Mouse (Mus musculus): ENCODE measurements around the gene Golph3. TPM values are rescaled to one million over a fixed set of nuclear protein-coding genes. Genes with fewer than 3 reads are reported as not detected.

The Golph3 gene
- polyA plus RNA-seq, 2 experiments, result 99.9 to 112 TPM

GRCm38 (mm10) chr15:12298231-12298737 is 23.0 kb upstream of the Golph3 start:
- ATAC-seq (ENCODE audit: low FRiP score, low read depth) (no peak), DNase-seq (ENCODE audit: low spot score) (no peak)
- no peak for TF ChIP-seq POLR2A (IDR thresholded peaks at IDR 0.05; ENCODE audit: borderline replicate concordance, extremely low read depth, insufficient read depth, insufficient read length)
- 83% methylated on average over 7 of the region's 7 CpGs for WGBS
- no peak overlapping the region for H3K9ac ChIP-seq (ENCODE audit: low read depth, low read length, severe bottlenecking)
- no peak overlapping the region for H3K4me3 ChIP-seq (replicated peaks; ENCODE audit: low read length)
- no peaks in the 10 kb centered on the region for H3K9me3 ChIP-seq (ENCODE audit: control insufficient read depth, low read length)
- H3K4me1 ChIP-seq (ENCODE audit: control insufficient read depth, insufficient read depth, low read length), result no peaks in the 10 kb centered on the region
- no peak overlapping the region for H3K4me2 ChIP-seq (replicated peaks; ENCODE audit: low read depth, low read length, severe bottlenecking)
- H3K27me3 ChIP-seq (ENCODE audit: control insufficient read depth, insufficient read depth, low read length), result no peaks in the 10 kb centered on the region
- H3K36me3 ChIP-seq (ENCODE audit: control insufficient read depth, insufficient read depth, low read length), result no peaks in the 10 kb centered on the region
- no peak overlapping the region for H3K27ac ChIP-seq (replicated peaks; ENCODE audit: low read depth, low read length)

GRCm38 (mm10) chr15:12301771-12302170 is 19.5 kb upstream of the Golph3 start:
- Histone ChIP-seq H3K9ac (ENCODE audit: low read depth, low read length, severe bottlenecking) (no peak overlapping the region), H3K27ac (replicated peaks; ENCODE audit: low read depth, low read length) (no peak overlapping the region), H3K36me3 (ENCODE audit: control insufficient read depth, insufficient read depth, low read length) (no peaks in the 10 kb centered on the region), H3K4me2 (replicated peaks; ENCODE audit: low read depth, low read length, severe bottlenecking) (no peak overlapping the region), H3K9me3 (ENCODE audit: control insufficient read depth, low read length) (no peaks in the 10 kb centered on the region), H3K4me1 (ENCODE audit: control insufficient read depth, insufficient read depth, low read length) (no peaks in the 10 kb centered on the region), H3K27me3 (ENCODE audit: control insufficient read depth, insufficient read depth, low read length) (no peaks in the 10 kb centered on the region), H3K4me3 (replicated peaks; ENCODE audit: low read length) (no peak overlapping the region)
- no peak for TF ChIP-seq POLR2A (IDR thresholded peaks at IDR 0.05; ENCODE audit: borderline replicate concordance, extremely low read depth, insufficient read depth, insufficient read length)
- ATAC-seq (ENCODE audit: low FRiP score, low read depth) (no peak), DNase-seq (ENCODE audit: low spot score) (no peak)
- WGBS, result 76% methylated on average over 4 of the region's 6 CpGs

DNA sequence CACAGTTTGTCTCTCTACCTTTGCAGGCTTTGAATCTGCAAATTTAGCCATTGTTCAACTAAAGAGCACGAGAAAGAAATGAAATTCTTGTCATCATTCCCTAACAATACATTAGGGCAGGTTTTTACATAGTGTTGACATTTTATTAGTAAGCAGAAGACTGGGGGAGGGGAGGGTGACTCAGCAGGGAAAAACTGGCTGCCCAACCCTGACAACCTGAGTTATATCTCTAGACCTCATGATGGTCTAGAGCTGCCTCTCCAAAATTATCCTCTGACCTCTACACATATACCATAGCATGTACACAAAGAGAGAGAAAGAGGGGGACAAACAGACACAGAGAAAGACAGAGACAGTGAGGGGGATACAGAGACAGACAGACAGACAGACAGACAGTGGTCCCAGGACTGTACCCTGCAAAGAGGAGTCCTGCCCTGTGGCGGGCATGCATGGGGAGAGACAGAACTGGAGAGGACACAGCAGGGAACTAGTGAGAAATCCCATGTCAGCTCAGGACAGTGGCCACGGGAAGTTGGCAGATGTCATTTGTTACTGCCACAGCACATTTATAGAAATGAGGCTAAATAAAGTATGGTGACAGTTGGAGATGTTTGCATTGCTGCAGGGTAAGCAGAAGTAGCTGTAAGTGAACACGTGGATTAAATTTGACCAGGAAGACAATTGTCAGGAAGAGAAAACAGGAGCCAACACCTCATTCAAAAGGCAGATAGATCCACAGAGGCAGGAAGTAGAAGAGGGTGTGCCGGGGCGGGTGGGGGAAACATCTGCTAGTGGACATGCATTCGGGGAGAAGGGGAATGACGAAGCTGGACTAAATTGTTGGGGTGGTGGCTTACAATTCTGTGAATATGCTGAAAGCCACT is 14.8 kb upstream of the Golph3 start:
- no peak for TF ChIP-seq POLR2A (IDR thresholded peaks at IDR 0.05; ENCODE audit: borderline replicate concordance, extremely low read depth, insufficient read depth, insufficient read length)
- no peaks in the 10 kb centered on the region for H3K9me3 ChIP-seq (ENCODE audit: control insufficient read depth, low read length)
- H3K4me2 ChIP-seq (replicated peaks; ENCODE audit: low read depth, low read length, severe bottlenecking), result no peak overlapping the region
- DNase-seq (ENCODE audit: low spot score) (no peak), ATAC-seq (ENCODE audit: low FRiP score, low read depth) (no peak)
- H3K9ac ChIP-seq (ENCODE audit: low read depth, low read length, severe bottlenecking), result no peak overlapping the region
- H3K27ac ChIP-seq (replicated peaks; ENCODE audit: low read depth, low read length), result no peak overlapping the region
- no peak overlapping the region for H3K4me3 ChIP-seq (replicated peaks; ENCODE audit: low read length)
- WGBS, result 48% methylated on average over 8 of the region's 8 CpGs
- no peaks in the 10 kb centered on the region for H3K36me3 ChIP-seq (ENCODE audit: control insufficient read depth, insufficient read depth, low read length)
- no peaks in the 10 kb centered on the region for H3K27me3 ChIP-seq (ENCODE audit: control insufficient read depth, insufficient read depth, low read length)
- H3K4me1 ChIP-seq (ENCODE audit: control insufficient read depth, insufficient read depth, low read length), result no peaks in the 10 kb centered on the region

DNA sequence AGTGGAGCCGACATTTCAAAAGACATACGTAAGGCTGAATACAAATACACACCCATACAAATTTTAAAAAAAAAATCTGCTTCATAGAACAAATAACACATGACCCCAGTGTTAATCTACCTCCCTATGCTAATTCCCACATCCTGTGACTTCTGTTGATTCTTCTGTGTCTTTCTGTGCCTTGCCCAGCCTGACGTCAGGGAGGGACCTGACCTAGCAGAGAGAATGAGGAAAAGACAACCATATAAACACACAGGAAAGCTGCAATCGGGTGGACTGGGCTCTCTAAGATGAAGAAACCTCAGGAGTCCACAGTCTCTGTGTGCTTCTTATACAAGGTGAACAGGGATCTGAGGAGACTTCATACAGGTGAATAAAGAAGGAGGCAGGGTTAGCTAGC is 14.1 kb upstream of the Golph3 start:
- 74% methylated on average over 4 of the region's 4 CpGs for WGBS
- no peak for ATAC-seq (ENCODE audit: low FRiP score, low read depth)
- no peaks in the 10 kb centered on the region for H3K27me3 ChIP-seq (ENCODE audit: control insufficient read depth, insufficient read depth, low read length)
- no peak overlapping the region for H3K4me2 ChIP-seq (replicated peaks; ENCODE audit: low read depth, low read length, severe bottlenecking)
- no peaks in the 10 kb centered on the region for H3K36me3 ChIP-seq (ENCODE audit: control insufficient read depth, insufficient read depth, low read length)
- no peak overlapping the region for H3K9ac ChIP-seq (ENCODE audit: low read depth, low read length, severe bottlenecking)
- no peaks in the 10 kb centered on the region for H3K4me1 ChIP-seq (ENCODE audit: control insufficient read depth, insufficient read depth, low read length)
- TF ChIP-seq POLR2A (IDR thresholded peaks at IDR 0.05; ENCODE audit: borderline replicate concordance, extremely low read depth, insufficient read depth, insufficient read length), result no peak
- DNase-seq (ENCODE audit: low spot score), result no peak
- H3K4me3 ChIP-seq (replicated peaks; ENCODE audit: low read length), result no peak overlapping the region
- no peaks in the 10 kb centered on the region for H3K9me3 ChIP-seq (ENCODE audit: control insufficient read depth, low read length)
- H3K27ac ChIP-seq (replicated peaks; ENCODE audit: low read depth, low read length), result no peak overlapping the region

- DNase-seq (ENCODE audit: low spot score), result no peak
- no peak overlapping the region for H3K9ac ChIP-seq (ENCODE audit: low read depth, low read length, severe bottlenecking)
- H3K27me3 ChIP-seq (ENCODE audit: control insufficient read depth, insufficient read depth, low read length), result no peaks in the 10 kb centered on the region
- no peaks in the 10 kb centered on the region for H3K36me3 ChIP-seq (ENCODE audit: control insufficient read depth, insufficient read depth, low read length)
- H3K9me3 ChIP-seq (ENCODE audit: control insufficient read depth, low read length), result no peaks in the 10 kb centered on the region
- H3K4me1 ChIP-seq (ENCODE audit: control insufficient read depth, insufficient read depth, low read length), result no peaks in the 10 kb centered on the region
- ATAC-seq (ENCODE audit: low FRiP score, low read depth), result no peak
- no peak overlapping the region for H3K4me2 ChIP-seq (replicated peaks; ENCODE audit: low read depth, low read length, severe bottlenecking)
- 96% methylated on average over 5 of the region's 5 CpGs for WGBS
- no peak for TF ChIP-seq POLR2A (IDR thresholded peaks at IDR 0.05; ENCODE audit: borderline replicate concordance, extremely low read depth, insufficient read depth, insufficient read length)
- H3K27ac ChIP-seq (replicated peaks; ENCODE audit: low read depth, low read length), result no peak overlapping the region
- no peak overlapping the region for H3K4me3 ChIP-seq (replicated peaks; ENCODE audit: low read length)
Observed at GRCm38 (mm10) chr15:12308539-12308938, 12.7 kb upstream of the Golph3 start.
